Mouse (Mus musculus): ENCODE results near the gene Slc6a1.

Gene Slc6a1

DNA sequence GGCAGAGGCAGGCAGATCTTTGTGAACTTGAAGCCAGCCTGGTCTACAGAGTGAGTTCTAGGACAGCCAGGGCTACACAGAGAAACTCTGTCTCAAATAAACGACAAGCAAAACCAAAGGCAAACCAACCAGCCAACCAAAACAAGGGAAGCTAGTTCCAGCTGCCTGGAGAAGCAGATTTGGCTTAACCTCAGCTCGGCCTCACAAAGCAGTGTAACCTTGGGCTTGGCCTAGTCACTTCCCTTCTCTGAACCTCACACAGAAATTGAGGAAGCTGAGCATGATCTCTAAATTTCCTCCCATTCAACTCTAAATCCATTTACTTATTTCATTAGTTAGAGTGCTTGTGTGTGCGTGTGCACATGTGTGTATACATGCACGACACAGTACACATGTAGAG, 79.9 kb downstream of the Slc6a1 start:
- WGBS: 87% methylated on average over 4 of the region's 4 CpGs

DNA sequence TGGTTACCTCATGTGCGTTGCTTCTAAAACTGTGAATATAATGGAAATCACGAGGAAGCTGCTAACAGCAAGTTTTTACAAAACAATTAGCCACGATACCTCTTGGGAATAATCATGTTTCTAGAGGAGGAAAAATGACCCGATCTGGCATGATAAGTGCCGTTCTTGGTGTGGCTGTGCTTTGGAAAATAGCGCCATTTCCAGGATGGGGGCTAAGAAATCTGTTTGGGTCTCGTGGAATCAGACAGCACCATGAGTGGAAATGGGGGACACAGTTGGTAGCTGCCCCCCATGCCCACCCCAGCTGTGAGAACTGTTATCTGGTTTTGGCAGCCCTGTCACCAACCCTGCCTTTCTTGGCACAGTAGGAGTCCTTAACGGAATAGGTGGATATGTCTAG, 81.3 kb downstream of the Slc6a1 start:
- 90% methylated on average over 8 of the region's 8 CpGs for WGBS

DNA sequence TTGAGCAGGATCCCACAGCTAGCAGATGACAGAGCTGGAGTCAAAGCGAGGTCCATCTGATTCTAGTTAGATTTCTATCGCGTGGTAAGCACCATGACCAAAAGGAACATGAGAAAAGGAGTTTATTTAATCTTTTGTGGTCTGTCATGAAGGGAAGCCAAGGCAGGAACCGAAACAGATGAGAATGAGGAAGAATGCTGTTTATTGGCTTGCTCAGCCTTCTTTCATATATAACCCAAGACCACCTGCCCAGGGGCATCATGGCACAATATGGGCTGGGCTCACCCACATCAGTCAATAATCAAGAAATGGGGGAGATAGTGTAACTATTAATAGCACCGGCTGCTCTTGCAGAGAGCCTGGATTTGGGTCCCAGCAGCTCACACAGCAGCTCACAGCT, 82.3 kb downstream of the Slc6a1 start:
- WGBS: 90% methylated on average over 5 of the region's 5 CpGs

DNA sequence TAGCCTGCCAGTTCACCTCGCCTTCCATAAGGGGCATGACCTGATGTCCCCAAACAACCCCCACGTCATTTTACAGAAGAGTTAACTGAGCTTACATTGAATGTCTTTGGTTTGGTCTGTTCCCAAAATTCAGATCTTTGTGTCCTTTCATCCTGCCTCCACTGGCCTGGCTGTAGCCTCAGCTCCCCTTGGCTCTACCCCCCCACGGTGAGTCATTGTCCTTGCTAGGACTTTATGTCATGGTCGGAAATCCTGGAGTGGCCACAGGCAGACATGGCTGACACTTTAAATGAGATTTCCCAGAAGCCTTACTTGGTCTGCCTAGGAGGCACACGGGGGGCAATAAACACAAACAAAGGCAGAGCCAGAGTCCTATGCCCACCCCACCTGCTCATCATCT, 83.8 kb downstream of the Slc6a1 start:
- 80% methylated on average over 5 of the region's 5 CpGs for WGBS
